Mouse (Mus musculus): ENCODE data around the gene Ahdc1.
"Not testable (repeated sequence)": the region's sequence is repeated elsewhere in the genome, so short reads cannot be mapped to it uniquely, and the experiment has no call there.

Ahdc1 gene

GRCm38 (mm10) chr4:133094936-133095733, 84.1 kb downstream of the Ahdc1 start:
- in situ Hi-C loops (cut with MboI, MseI): no loop called here

GRCm38 (mm10) chr4:133095734-133096065, 84.6 kb downstream of the Ahdc1 start:
- in situ Hi-C loops (cut with MboI, MseI): not testable (repeated sequence)

- in situ Hi-C loops (cut with MboI, MseI): not testable (repeated sequence)
Observed at GRCm38 (mm10) chr4:133096671-133097070, 85.6 kb downstream of the Ahdc1 start.

GRCm38 (mm10) chr4:133101751-133102150, 90.7 kb downstream of the Ahdc1 start:
- in situ Hi-C loops (cut with MboI, MseI): no loop called here

- in situ Hi-C loops (cut with MboI, MseI): no loop called here
Observed at GRCm38 (mm10) chr4:133103525-133104193, 92.6 kb downstream of the Ahdc1 start.

- in situ Hi-C loops (cut with MboI, MseI): no loop called here
Observed at GRCm38 (mm10) chr4:133104194-133104569, 93.1 kb downstream of the Ahdc1 start.

- in situ Hi-C loops (cut with MboI, MseI): no loop called here
Observed at GRCm38 (mm10) chr4:133106691-133107090, 95.6 kb downstream of the Ahdc1 start.

GRCm38 (mm10) chr4:133107788-133108281, 96.8 kb downstream of the Ahdc1 start:
- in situ Hi-C loops (cut with MboI, MseI): no loop called here

GRCm38 (mm10) chr4:133108481-133109334, 97.6 kb downstream of the Ahdc1 start:
- in situ Hi-C loops (cut with MboI, MseI): no loop called here

- in situ Hi-C loops (cut with MboI, MseI): no loop called here
Observed at GRCm38 (mm10) chr4:133109335-133109801, 98.3 kb downstream of the Ahdc1 start.

GRCm38 (mm10) chr4:133112175-133112838, 101.2 kb downstream of the Ahdc1 start:
- in situ Hi-C loops (cut with MboI, MseI): no loop called here

- in situ Hi-C loops (cut with MboI, MseI): no loop called here
Observed at GRCm38 (mm10) chr4:133113351-133113882, 102.4 kb downstream of the Ahdc1 start.

GRCm38 (mm10) chr4:133114762-133115161, 103.7 kb downstream of the Ahdc1 start:
- in situ Hi-C loops (cut with MboI, MseI): no loop called here

GRCm38 (mm10) chr4:133115721-133116429, 104.8 kb downstream of the Ahdc1 start:
- in situ Hi-C loops (cut with MboI, MseI): no loop called here

- in situ Hi-C loops (cut with MboI, MseI): no loop called here
Observed at GRCm38 (mm10) chr4:133116756-133117470, 105.9 kb downstream of the Ahdc1 start.

- in situ Hi-C loops (cut with MboI, MseI): no loop called here
Observed at GRCm38 (mm10) chr4:133117556-133118411, 106.7 kb downstream of the Ahdc1 start.

GRCm38 (mm10) chr4:133118775-133119375, 107.8 kb downstream of the Ahdc1 start:
- in situ Hi-C loops (cut with MboI, MseI): no loop called here

- in situ Hi-C loops (cut with MboI, MseI): no loop called here
Observed at GRCm38 (mm10) chr4:133119579-133119978, 108.5 kb downstream of the Ahdc1 start.

Data from T-helper 2 cell (primary cell).